Mouse (Mus musculus): Measurements from ENCODE around the gene Pmm2. TPM values are rescaled to one million over a fixed set of nuclear protein-coding genes. Genes with fewer than 3 reads are reported as not detected.

Gene Pmm2
- polyA plus RNA-seq, 1 experiment = 58.5 TPM

DNA sequence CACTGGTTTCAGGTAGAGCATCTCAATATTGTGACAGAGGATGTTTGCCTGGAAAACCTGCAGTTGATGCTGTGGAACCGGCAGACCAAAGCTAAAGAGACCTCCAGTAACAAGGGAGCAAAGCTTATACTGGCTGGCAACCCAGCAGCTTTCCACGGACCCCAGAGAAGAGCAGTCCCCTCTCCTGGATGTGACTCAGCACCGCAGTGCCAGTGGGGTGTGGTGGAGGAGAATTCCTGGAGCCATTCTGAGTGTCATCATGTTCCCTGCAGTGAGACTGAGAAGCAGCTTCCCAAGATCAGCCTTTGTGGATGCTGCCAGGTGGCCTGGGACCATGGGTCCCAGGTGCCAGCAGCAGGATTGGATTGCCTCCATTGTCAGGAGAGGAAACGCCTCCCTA, 24.4 kb upstream of the Pmm2 start:
- Histone ChIP-seq H3K27me3 (ENCODE audit: control insufficient read depth, insufficient read depth, low read length) (no peaks in the 10 kb centered on the region), H3K36me3 (ENCODE audit: control insufficient read depth, insufficient read depth, low read length) (no peaks in the 10 kb centered on the region), H3K27ac (ENCODE audit: control insufficient read depth, insufficient read depth, low read depth, low read length) (no peak overlapping the region), H3K4me3 (ENCODE audit: control insufficient read depth, low read depth, low read length) (no peak overlapping the region), H3K4me1 (ENCODE audit: control insufficient read depth, insufficient read depth, low read length) (no peaks in the 10 kb centered on the region)
- TF ChIP-seq POLR2A (IDR thresholded peaks at IDR 0.05; ENCODE audit: control insufficient read depth, low read depth, low read length) (no peak), CTCF (IDR thresholded peaks at IDR 0.05; ENCODE audit: control insufficient read depth, insufficient read depth, insufficient replicate concordance, low read depth, low read length) (no peak)

GRCm38 (mm10) chr16:8613447-8613846, 24.0 kb upstream of the Pmm2 start:
- no peaks in the 10 kb centered on the region for H3K27me3 ChIP-seq (ENCODE audit: control insufficient read depth, insufficient read depth, low read length)
- H3K4me1 ChIP-seq (ENCODE audit: control insufficient read depth, insufficient read depth, low read length) = no peaks in the 10 kb centered on the region
- no peaks in the 10 kb centered on the region for H3K36me3 ChIP-seq (ENCODE audit: control insufficient read depth, insufficient read depth, low read length)
- no peak overlapping the region for H3K4me3 ChIP-seq (ENCODE audit: control insufficient read depth, low read depth, low read length)
- TF ChIP-seq POLR2A (IDR thresholded peaks at IDR 0.05; ENCODE audit: control insufficient read depth, low read depth, low read length) = no peak
- no peak overlapping the region for H3K27ac ChIP-seq (ENCODE audit: control insufficient read depth, insufficient read depth, low read depth, low read length)

DNA sequence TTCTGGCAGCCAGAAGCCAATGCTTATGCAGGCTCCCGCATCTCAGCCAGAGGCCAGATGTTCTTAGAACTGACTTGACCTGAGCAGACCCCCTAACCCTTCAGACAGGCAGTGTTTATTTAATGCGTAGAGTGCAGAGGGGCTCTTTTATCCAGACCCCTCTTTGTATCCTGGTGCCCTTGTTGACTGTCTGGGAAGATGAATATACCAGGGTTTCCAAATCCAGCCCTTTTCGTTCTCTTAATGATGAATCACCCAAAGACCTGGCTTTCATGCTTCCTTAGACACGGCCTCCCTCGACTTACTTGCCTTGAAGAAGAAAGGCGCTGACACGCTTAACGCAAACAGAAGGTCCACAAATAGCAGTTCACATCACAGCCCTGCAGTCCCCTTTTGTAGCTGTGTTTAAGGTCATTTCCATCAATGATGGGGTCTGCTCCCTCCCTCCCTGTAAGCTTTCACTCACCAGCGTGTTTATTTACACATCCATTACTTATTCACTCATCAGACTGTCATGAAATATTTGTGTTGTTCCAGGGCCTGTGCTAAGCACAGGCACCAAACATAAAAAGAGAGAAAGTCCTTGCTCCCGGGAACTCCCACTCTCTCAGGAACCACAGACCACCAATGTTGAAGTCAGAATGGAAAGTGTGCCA, 17.7 kb upstream of the Pmm2 start:
- peak overlapping the region; percentile 70 for H3K27ac ChIP-seq (ENCODE audit: control insufficient read depth, insufficient read depth, low read depth, low read length)
- no peaks in the 10 kb centered on the region for H3K36me3 ChIP-seq (ENCODE audit: control insufficient read depth, insufficient read depth, low read length)
- H3K27me3 ChIP-seq (ENCODE audit: control insufficient read depth, insufficient read depth, low read length) = no peaks in the 10 kb centered on the region
- H3K4me3 ChIP-seq (ENCODE audit: control insufficient read depth, low read depth, low read length) = no peak overlapping the region
- H3K4me1 ChIP-seq (ENCODE audit: control insufficient read depth, insufficient read depth, low read length) = no peaks in the 10 kb centered on the region
- no peak for TF ChIP-seq CTCF (IDR thresholded peaks at IDR 0.05; ENCODE audit: control insufficient read depth, insufficient read depth, insufficient replicate concordance, low read depth, low read length)
- no peak for TF ChIP-seq POLR2A (IDR thresholded peaks at IDR 0.05; ENCODE audit: control insufficient read depth, low read depth, low read length)

GRCm38 (mm10) chr16:8620315-8621115, 17.0 kb upstream of the Pmm2 start:
- H3K27ac ChIP-seq (ENCODE audit: control insufficient read depth, insufficient read depth, low read depth, low read length) = peak overlapping the region; percentile 70
- no peak overlapping the region for H3K4me3 ChIP-seq (ENCODE audit: control insufficient read depth, low read depth, low read length)
- no peaks in the 10 kb centered on the region for H3K27me3 ChIP-seq (ENCODE audit: control insufficient read depth, insufficient read depth, low read length)
- no peaks in the 10 kb centered on the region for H3K36me3 ChIP-seq (ENCODE audit: control insufficient read depth, insufficient read depth, low read length)
- no peak for TF ChIP-seq CTCF (IDR thresholded peaks at IDR 0.05; ENCODE audit: control insufficient read depth, insufficient read depth, insufficient replicate concordance, low read depth, low read length)
- TF ChIP-seq POLR2A (IDR thresholded peaks at IDR 0.05; ENCODE audit: control insufficient read depth, low read depth, low read length) = no peak
- H3K4me1 ChIP-seq (ENCODE audit: control insufficient read depth, insufficient read depth, low read length) = no peaks in the 10 kb centered on the region

DNA sequence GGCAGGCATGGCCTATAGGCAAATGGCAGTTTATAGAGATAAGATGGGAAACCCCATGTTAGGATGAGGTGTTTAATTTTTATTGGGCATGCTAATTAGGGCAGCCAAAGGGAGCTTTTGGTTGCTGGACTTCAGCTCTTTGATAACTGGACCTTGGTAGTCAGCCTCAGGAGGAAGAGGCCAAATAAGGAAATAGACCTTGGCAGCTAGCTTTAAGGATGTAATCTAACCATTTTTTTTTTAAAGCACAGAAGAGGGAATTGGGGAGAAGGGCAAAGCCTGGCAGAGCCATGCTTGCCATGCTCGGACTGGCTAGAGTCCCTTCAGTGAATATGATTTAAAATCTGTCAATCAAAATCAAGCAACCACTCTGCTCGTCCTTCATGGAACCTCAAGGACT, 7.1 kb upstream of the Pmm2 start:
- H3K4me1 ChIP-seq (ENCODE audit: control insufficient read depth, insufficient read depth, low read length) = no peaks in the 10 kb centered on the region
- no peaks in the 10 kb centered on the region; the same call in 1 of the 2 replicates for H3K36me3 ChIP-seq (ENCODE audit: control insufficient read depth, insufficient read depth, low read length)
- no peaks in the 10 kb centered on the region for H3K27me3 ChIP-seq (ENCODE audit: control insufficient read depth, insufficient read depth, low read length)
- TF ChIP-seq POLR2A (IDR thresholded peaks at IDR 0.05; ENCODE audit: control insufficient read depth, low read depth, low read length) (no peak), CTCF (IDR thresholded peaks at IDR 0.05; ENCODE audit: control insufficient read depth, insufficient read depth, insufficient replicate concordance, low read depth, low read length) (no peak)
- H3K4me3 ChIP-seq (ENCODE audit: control insufficient read depth, low read depth, low read length) = no peak overlapping the region
- H3K27ac ChIP-seq (ENCODE audit: control insufficient read depth, insufficient read depth, low read depth, low read length) = no peak overlapping the region

DNA sequence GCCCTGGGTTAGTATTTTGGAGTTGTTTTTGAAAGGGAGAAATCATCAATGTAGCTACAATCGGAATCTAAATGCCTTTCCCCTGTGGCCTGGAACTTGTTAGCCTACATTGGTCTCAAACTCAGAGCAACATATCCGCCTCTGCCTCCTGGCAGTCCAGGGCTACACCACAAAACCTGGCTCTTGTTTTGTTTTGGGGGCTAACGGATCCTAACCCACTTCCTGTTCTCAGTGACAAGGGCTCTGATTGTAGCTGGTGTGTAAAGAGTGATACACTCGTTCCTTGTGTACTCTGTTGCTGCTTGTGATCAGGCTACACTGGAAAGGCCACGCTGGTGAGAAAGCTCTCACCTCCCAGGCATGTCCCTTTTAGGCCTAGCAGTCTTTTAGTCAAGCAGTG, 6.0 kb upstream of the Pmm2 start:
- H3K27me3 ChIP-seq (ENCODE audit: control insufficient read depth, insufficient read depth, low read length) = no peaks in the 10 kb centered on the region
- TF ChIP-seq POLR2A (IDR thresholded peaks at IDR 0.05; ENCODE audit: control insufficient read depth, low read depth, low read length) = no peak
- no peak overlapping the region for H3K4me3 ChIP-seq (ENCODE audit: control insufficient read depth, low read depth, low read length)
- H3K4me1 ChIP-seq (ENCODE audit: control insufficient read depth, insufficient read depth, low read length) = peaks cover 6% of the 10 kb centered on the region
- no peak overlapping the region for H3K27ac ChIP-seq (ENCODE audit: control insufficient read depth, insufficient read depth, low read depth, low read length)
- no peaks in the 10 kb centered on the region; the same call in 1 of the 2 replicates for H3K36me3 ChIP-seq (ENCODE audit: control insufficient read depth, insufficient read depth, low read length)

DNA sequence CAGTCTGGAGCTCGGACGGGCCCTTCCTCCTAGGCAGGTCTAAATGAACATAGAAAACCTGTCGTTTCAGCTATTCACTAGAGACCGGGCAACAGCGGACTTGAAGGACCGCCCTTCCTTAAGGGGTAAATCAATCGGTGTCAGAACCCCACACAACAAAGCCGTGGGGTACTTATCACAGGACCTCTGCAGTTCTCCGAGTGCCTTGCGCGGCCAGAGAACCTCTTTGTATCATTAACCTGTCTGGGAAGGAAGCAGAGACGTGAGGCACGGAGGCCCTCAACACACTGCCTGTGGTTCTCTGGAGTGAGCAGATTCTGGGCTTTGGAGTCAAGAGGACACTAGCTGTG, 632 bp upstream of the Pmm2 start:
- Histone ChIP-seq H3K4me1 (ENCODE audit: control insufficient read depth, insufficient read depth, low read length) (peaks cover 8% of the 10 kb centered on the region), H3K36me3 (ENCODE audit: control insufficient read depth, insufficient read depth, low read length) (no peaks in the 10 kb centered on the region; the same call in 1 of the 2 replicates), H3K4me3 (ENCODE audit: control insufficient read depth, low read depth, low read length) (peak overlapping the region; percentile 99), H3K27me3 (ENCODE audit: control insufficient read depth, insufficient read depth, low read length) (no peaks in the 10 kb centered on the region), H3K27ac (ENCODE audit: control insufficient read depth, insufficient read depth, low read depth, low read length) (peak overlapping the region; percentile 98)
- no peak for TF ChIP-seq POLR2A (IDR thresholded peaks at IDR 0.05; ENCODE audit: control insufficient read depth, low read depth, low read length)
- TF ChIP-seq CTCF (IDR thresholded peaks at IDR 0.05; ENCODE audit: control insufficient read depth, insufficient read depth, insufficient replicate concordance, low read depth, low read length) = no peak
